ENCODE assay signal across 18 mouse cellular contexts in genomic region chr3:58884801-58885573, GRCm38 (mm10). TPM values are rescaled to one million over a fixed set of nuclear protein-coding genes. Genes with fewer than 3 reads are reported as not detected.
DNase-seq lines count a peak whose midpoint lies in the region; ATAC-seq lines count a peak whose summit lies in the region.
"Had no signal": no experiment of that assay in that cellular context is flagged by ENCODE, and none has a peak within 500 bp of the region (broad histone marks: within the 10 kb centered on the region; RNA-seq: fewer than 3 reads in every experiment).

Gene Clrn1, minus strand, starts transcription at chr3:58885340.

- no peaks in the 10 kb centered on the region for H3K9me3 ChIP-seq in forebrain, embryonic 10.5 days
- H3K9me3 ChIP-seq in forebrain, embryonic 16.5 days (ENCODE audit: control insufficient read depth, low read length) = no peaks in the 10 kb centered on the region
- H3K9me3 ChIP-seq in embryonic facial prominence, embryonic 13.5 days = no peaks in the 10 kb centered on the region
- H3K9me3 ChIP-seq: forebrain, embryonic 15.5 days; intestine, embryonic 15.5 days; neural tube, embryonic 15.5 days had no signal

- H3K4me1 ChIP-seq in forebrain, embryonic 10.5 days = peaks cover 53% of the 10 kb centered on the region
- peaks cover 8% of the 10 kb centered on the region; the same call in 1 of the 2 replicates for H3K4me1 ChIP-seq in forebrain, embryonic 16.5 days (replicated peaks; ENCODE audit: control insufficient read depth, insufficient read depth, low read length)
- H3K4me1 ChIP-seq in embryonic facial prominence, embryonic 13.5 days = peaks cover 7% of the 10 kb centered on the region

- no peak within 1 kb of the TSS for H3K4me3 ChIP-seq in forebrain, embryonic 10.5 days
- no peak within 1 kb of the TSS for H3K4me3 ChIP-seq in forebrain, embryonic 16.5 days (replicated peaks; ENCODE audit: low read length)
- H3K4me3 ChIP-seq in embryonic facial prominence, embryonic 13.5 days = no peak within 1 kb of the TSS
- H3K4me3 ChIP-seq: forebrain, embryonic 15.5 days; intestine, embryonic 15.5 days; neural tube, embryonic 15.5 days had no signal

- no peak within 1 kb of the TSS for H3K4me2 ChIP-seq in forebrain, embryonic 16.5 days (ENCODE audit: low read length)
- H3K4me2 ChIP-seq in embryonic facial prominence, embryonic 13.5 days = peak within 1 kb of the TSS; percentile 10
- H3K4me2 ChIP-seq: forebrain, embryonic 15.5 days; intestine, embryonic 15.5 days; neural tube, embryonic 15.5 days had no signal

- H3K36me3 ChIP-seq in forebrain, embryonic 10.5 days (replicated peaks) = no peaks in the 10 kb centered on the region
- H3K36me3 ChIP-seq in forebrain, embryonic 16.5 days (ENCODE audit: control insufficient read depth, insufficient read depth) = no peaks in the 10 kb centered on the region
- H3K36me3 ChIP-seq in embryonic facial prominence, embryonic 13.5 days = no peaks in the 10 kb centered on the region
- H3K36me3 ChIP-seq: forebrain, embryonic 15.5 days; intestine, embryonic 15.5 days; neural tube, embryonic 15.5 days had no signal

- intact Hi-C loops in left cerebral cortex, postnatal 4 days (cut with DNase I) = no loop called here

- no peak for DNase-seq in forebrain, embryonic 10.5 days (ENCODE audit: extremely low spot score, low spot score)
- DNase-seq in left cerebral cortex, postnatal 4 days = peak; percentile 52
- no peak for DNase-seq in left cerebral cortex, adult 18-20 months (ENCODE audit: low spot score in 2 of 2)
- DNase-seq in retina, embryonic 14.5 days (ENCODE audit: low spot score) = peak; percentile 17
- DNase-seq in urinary bladder, adult 18-20 months (ENCODE audit: low spot score in 2 of 2) = no peak
- no peak for DNase-seq in urinary bladder, adult 2 months (ENCODE audit: low spot score)
- DNase-seq: adrenal gland, adult 8-10 months; cerebellum, postnatal 36 days; gastrocnemius, postnatal 14 days; heart, postnatal 14 days; thymus, adult 18-20 months had no signal

- H3K27ac ChIP-seq in forebrain, embryonic 10.5 days = peak within 1 kb of the TSS; percentile 56
- no peak within 1 kb of the TSS for H3K27ac ChIP-seq in forebrain, embryonic 16.5 days (ENCODE audit: low read length)
- no peak within 1 kb of the TSS for H3K27ac ChIP-seq in embryonic facial prominence, embryonic 13.5 days
- H3K27ac ChIP-seq: forebrain, embryonic 15.5 days; intestine, embryonic 15.5 days; neural tube, embryonic 15.5 days had no signal

- no peak for ATAC-seq in forebrain, embryonic 16.5 days
- ATAC-seq in embryonic facial prominence, embryonic 13.5 days (ENCODE audit: insufficient number of reproducible peaks, insufficient read depth, low FRiP score, low TSS enrichment, low read depth) = no peak
- ATAC-seq: forebrain, embryonic 15.5 days; intestine, embryonic 15.5 days had no signal

- 74% methylated on average over 20 of the region's 20 CpGs for WGBS in forebrain, embryonic 10.5 days
- 54% methylated on average over 20 of the region's 20 CpGs for WGBS in forebrain, embryonic 16.5 days
- WGBS in embryonic facial prominence, embryonic 13.5 days = 47% methylated on average over 20 of the region's 20 CpGs

- H3K9ac ChIP-seq in forebrain, embryonic 16.5 days (replicated peaks; ENCODE audit: low read depth, low read length) = no peak within 1 kb of the TSS
- no peak within 1 kb of the TSS for H3K9ac ChIP-seq in embryonic facial prominence, embryonic 13.5 days
- H3K9ac ChIP-seq: forebrain, embryonic 15.5 days; intestine, embryonic 15.5 days; neural tube, embryonic 15.5 days had no signal

- no peaks in the 10 kb centered on the region for H3K27me3 ChIP-seq in forebrain, embryonic 10.5 days (ENCODE audit: poor library complexity, severe bottlenecking)
- H3K27me3 ChIP-seq in forebrain, embryonic 16.5 days (replicated peaks; ENCODE audit: control insufficient read depth, insufficient read depth, low read length) = no peaks in the 10 kb centered on the region
- no peaks in the 10 kb centered on the region for H3K27me3 ChIP-seq in embryonic facial prominence, embryonic 13.5 days
- H3K27me3 ChIP-seq: forebrain, embryonic 15.5 days; intestine, embryonic 15.5 days; neural tube, embryonic 15.5 days had no signal

RNA-seq across cellular contexts. Expression of gene Clrn1, which starts in this region (rescaled TPM):
- 0.15 TPM in 1 of 2 replicates, not detected in the other for polyA plus RNA-seq in forebrain, embryonic 10.5 days (2016; fragmentation: Nextera tagmentation; extraction: Ambion mirVana)
- 0.94 and 2.0 TPM in 2 replicates for polyA plus RNA-seq in forebrain, embryonic 16.5 days (2015; fragmentation: Nextera tagmentation; extraction: Ambion mirVana)
- 1 to 10 TPM; 2.6 to 3.0 TPM for total RNA-seq in left cerebral cortex, postnatal 4 days (2021)
- 1 to 10 TPM; 1.1 to 1.3 TPM for total RNA-seq in left cerebral cortex, adult 18-20 months (2021)
- polyA plus RNA-seq in embryonic facial prominence, embryonic 13.5 days (2015; fragmentation: Nextera tagmentation; extraction: Ambion mirVana) = 1.8 and 2.7 TPM in 2 replicates
- polyA plus RNA-seq in urinary bladder, adult 2 months (2012; rRNA removed) = not detected in 2 replicates
- total RNA-seq: adrenal gland, adult 8-10 months; gastrocnemius, postnatal 14 days; heart, adult 8-10 months; heart, postnatal 14 days had no signal
- polyA plus RNA-seq: intestine, embryonic 15.5 days; liver, embryonic 16.5 days had no signal

Comparison
In these comparisons a context has a peak if more than half of its experiments do, and no peak if none do; other contexts are left out.
1. DNase-seq: peak in left cerebral cortex, postnatal 4 days (single experiment) and retina, embryonic 14.5 days (single experiment); none in forebrain, embryonic 10.5 days (single experiment), left cerebral cortex, adult 18-20 months (0 of 2), urinary bladder, adult 18-20 months (0 of 2) and urinary bladder, adult 2 months (single experiment).